Mouse (Mus musculus) kidney, postnatal 0 days (tissue): ENCODE results near the gene Il11ra1. TPM values are rescaled to one million over a fixed set of nuclear protein-coding genes. Genes with fewer than 3 reads are reported as not detected.
"Not testable (repeated sequence)": the region's sequence is repeated elsewhere in the genome, so short reads cannot be mapped to it uniquely, and the experiment has no call there.

ENCODE experiments used
- ATAC-seq: fragments of 200-750 bp; cut with Nextera tagmentation; replicated peaks from 2 replicates; pipeline ENCODE4 v1.8.0; 2017; ENCODE audit warnings: low read depth, moderate number of reproducible peaks, moderate TSS enrichment, moderate library complexity; ENCODE audit not compliant: low FRiP score
- DNase-seq: peaks from one replicate; pipeline ENCODE4 v3.0.0-alpha.2; 2016; ENCODE audit warnings: low spot score
- H3K27ac ChIP-seq: fragments of 300-500 bp; sonication (generic); 2 replicates; pipeline ENCODE4 v1.5.1; 2014; ENCODE audit warnings: mild to moderate bottlenecking
- H3K27me3 ChIP-seq: fragments of 300-500 bp; sonication (generic); 2 replicates; pipeline ENCODE4 v1.6.1; 2014; ENCODE audit warnings: low read length, mixed read lengths; ENCODE audit not compliant: insufficient read depth
- H3K36me3 ChIP-seq: fragments of 300-500 bp; sonication (generic); 2 replicates; pipeline ENCODE4 v1.6.1; 2014; ENCODE audit warnings: low read length, mixed read lengths; ENCODE audit not compliant: insufficient read depth
- H3K4me1 ChIP-seq: fragments of 300-500 bp; sonication (generic); replicated peaks from 2 replicates; pipeline ENCODE4 v1.6.1; 2014; ENCODE audit warnings: antibody characterized with exemption, low read length, mixed read lengths; ENCODE audit not compliant: insufficient read depth
- H3K4me2 ChIP-seq: fragments of 300-500 bp; sonication (generic); 2 replicates; pipeline ENCODE4 v1.6.1; 2014; ENCODE audit warnings: mild to moderate bottlenecking, low read length, moderate library complexity, mixed read lengths
- H3K4me3 ChIP-seq: fragments of 300-500 bp; sonication (generic); replicated peaks from 2 replicates; pipeline ENCODE4 v1.5.1; 2014; ENCODE audit warnings: low read depth, low read length
- H3K9ac ChIP-seq: fragments of 300-500 bp; sonication (generic); 2 replicates; pipeline ENCODE4 v1.6.1; 2014; ENCODE audit warnings: low read depth, low read length
- H3K9me3 ChIP-seq: fragments of 300-500 bp; sonication (generic); replicated peaks from 2 replicates; pipeline ENCODE4 v1.6.1; 2016; ENCODE audit warnings: low read length, inconsistent platforms, mixed read lengths
- CTCF ChIP-seq: IDR thresholded peaks from 2 replicates; pipeline ENCODE4 v1.5.1; 2016; ENCODE audit warnings: antibody characterized with exemption, low read depth, mild to moderate bottlenecking, moderate library complexity
- WGBS: fragments of 180-500 bp; shearing (Covaris S2); extraction: QIAGEN DNeasy Blood & Tissue Kit; methylation state at CpG from one replicate; pipeline ENCODE4 v1.1.7; 2014; 5-methylcytosine and 5-hydroxymethylcytosine counted together
- polyA plus RNA-seq: library from polyadenylated mRNA; unstranded; fragments of >200 nt; fragmentation: Nextera tagmentation; extraction: Ambion mirVana; gene quantifications from 2 replicates; pipeline ENCODE4 v1.2.1, GENCODE M21; 2015

Gene Il11ra1
- polyA plus RNA-seq = 157 and 159 TPM in 2 replicates

DNA sequence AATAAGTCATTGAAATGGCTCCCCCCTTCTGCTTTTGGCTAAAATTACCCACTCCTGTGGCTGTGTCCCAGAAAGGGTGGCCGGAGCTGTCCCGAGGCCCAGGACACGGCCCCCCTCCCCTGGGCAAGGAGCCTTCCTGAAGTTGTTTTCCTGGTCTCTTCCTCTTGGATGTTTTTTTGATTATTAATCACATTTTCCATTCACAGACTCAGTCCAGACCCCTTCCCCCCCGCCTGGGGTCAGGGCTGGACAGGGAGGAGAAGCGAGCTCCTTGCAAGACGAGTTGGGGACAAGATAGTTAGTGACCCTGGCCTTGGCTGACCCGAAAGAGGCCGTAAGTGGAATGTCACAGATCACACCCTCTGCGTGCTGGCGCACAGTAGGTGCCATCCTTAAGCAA lies at the start of gene Il11ra1:
Gene Il11ra1, plus strand, starts transcription at position 207 of the 400 bp plus-strand sequence.
- H3K9me3 ChIP-seq, H3K27me3 ChIP-seq, H3K9ac ChIP-seq, H3K4me1 ChIP-seq, H3K4me2 ChIP-seq, DNase-seq, H3K36me3 ChIP-seq, H3K27ac ChIP-seq, H3K4me3 ChIP-seq, ATAC-seq: not testable (repeated sequence)
- WGBS = 89% methylated on average over 8 of the region's 10 CpGs

DNA sequence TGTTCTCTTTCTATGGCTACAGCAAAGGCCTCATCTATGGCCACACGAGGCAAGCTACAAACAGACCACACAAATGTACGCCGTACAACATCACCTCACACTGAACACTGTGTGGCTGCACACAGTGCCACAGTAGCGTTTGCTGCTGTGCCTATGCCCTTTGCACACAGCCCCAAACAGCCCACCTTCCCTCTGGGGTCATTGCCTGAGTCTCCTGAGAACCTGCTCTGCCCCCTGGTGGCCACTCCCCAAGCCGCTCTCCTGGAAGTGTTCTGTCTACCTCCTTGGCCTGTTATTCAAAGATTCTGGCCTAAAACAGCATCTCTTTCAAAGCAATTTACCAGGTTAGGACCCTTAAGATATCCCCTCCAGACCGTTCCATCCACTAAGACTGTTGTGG lies 46.5 kb upstream of the Il11ra1 start:
- TF ChIP-seq CTCF = peak; percentile 91
- Histone ChIP-seq H3K4me1 (no peaks in the 10 kb centered on the region), H3K9ac (no peak overlapping the region), H3K4me3 (no peak overlapping the region), H3K36me3 (no peaks in the 10 kb centered on the region), H3K9me3 (no peaks in the 10 kb centered on the region), H3K27me3 (no peaks in the 10 kb centered on the region), H3K27ac (no peak overlapping the region), H3K4me2 (no peak overlapping the region)
- 40% methylated on average over 6 of the region's 6 CpGs for WGBS
- ATAC-seq (0 out of 2 replicates have a peak, but pooled peaks have one; percentile 33), DNase-seq (peak; percentile 88)

DNA sequence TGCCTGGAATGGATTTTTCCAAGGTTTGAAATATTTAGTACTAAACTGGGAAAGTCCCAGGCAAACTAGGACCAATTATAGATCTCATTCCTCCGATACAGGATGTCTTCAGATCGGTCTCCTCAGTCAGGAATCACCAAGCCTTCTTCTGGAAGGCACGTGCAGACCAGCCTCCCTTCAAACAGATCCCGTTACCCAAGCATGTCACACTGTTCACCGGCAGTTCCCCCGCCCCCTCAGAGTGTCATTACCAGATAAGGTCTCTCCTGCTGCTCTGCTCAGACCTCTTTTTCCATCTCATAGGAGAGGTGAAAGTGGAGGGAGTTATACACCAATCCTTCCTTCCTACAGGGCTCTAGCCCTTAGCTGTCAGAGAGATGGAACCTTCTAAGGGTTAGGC lies 46.1 kb upstream of the Il11ra1 start:
- no peak for TF ChIP-seq CTCF
- WGBS = 47% methylated on average over 6 of the region's 6 CpGs
- H3K36me3 ChIP-seq = no peaks in the 10 kb centered on the region
- no peaks in the 10 kb centered on the region for H3K9me3 ChIP-seq
- DNase-seq = no peak
- no peaks in the 10 kb centered on the region for H3K27me3 ChIP-seq
- H3K9ac ChIP-seq = no peak overlapping the region
- ATAC-seq = no peak
- no peak overlapping the region for H3K4me3 ChIP-seq
- H3K27ac ChIP-seq = no peak overlapping the region
- H3K4me1 ChIP-seq = peaks cover under 1% of the 10 kb centered on the region; the same call in 1 of the 2 replicates
- H3K4me2 ChIP-seq = no peak overlapping the region

DNA sequence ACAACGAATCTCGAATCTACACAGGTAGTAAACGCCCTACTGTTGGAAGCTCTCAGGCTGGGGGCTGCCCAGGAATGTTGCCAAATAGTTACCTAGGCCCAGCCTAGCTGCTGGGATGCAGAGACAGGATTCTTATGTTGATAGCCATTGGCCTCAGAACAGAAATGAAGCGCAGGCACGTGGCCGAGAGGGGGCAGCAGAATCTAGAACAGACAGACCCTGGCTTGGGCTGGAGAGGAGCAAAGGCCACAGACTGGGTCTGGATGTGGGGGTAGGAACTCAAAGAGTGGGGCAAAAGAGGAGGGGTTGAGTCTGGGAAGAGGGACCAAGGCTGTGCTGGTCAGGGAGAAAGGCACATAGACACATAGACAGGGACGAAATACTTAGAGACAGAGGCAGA lies 45.6 kb upstream of the Il11ra1 start:
- peak; percentile 84 for DNase-seq
- no peak overlapping the region for H3K27ac ChIP-seq
- H3K4me2 ChIP-seq = no peak overlapping the region
- H3K9me3 ChIP-seq = no peaks in the 10 kb centered on the region
- peaks cover 3% of the 10 kb centered on the region; the same call in 1 of the 2 replicates for H3K4me1 ChIP-seq
- 14% methylated on average over 7 of the region's 7 CpGs for WGBS
- H3K9ac ChIP-seq = no peak overlapping the region
- no peaks in the 10 kb centered on the region for H3K27me3 ChIP-seq
- H3K36me3 ChIP-seq = no peaks in the 10 kb centered on the region
- peak; percentile 85 for TF ChIP-seq CTCF
- H3K4me3 ChIP-seq = no peak overlapping the region
- peak; percentile 19; the same call in 1 of the 2 replicates for ATAC-seq

DNA sequence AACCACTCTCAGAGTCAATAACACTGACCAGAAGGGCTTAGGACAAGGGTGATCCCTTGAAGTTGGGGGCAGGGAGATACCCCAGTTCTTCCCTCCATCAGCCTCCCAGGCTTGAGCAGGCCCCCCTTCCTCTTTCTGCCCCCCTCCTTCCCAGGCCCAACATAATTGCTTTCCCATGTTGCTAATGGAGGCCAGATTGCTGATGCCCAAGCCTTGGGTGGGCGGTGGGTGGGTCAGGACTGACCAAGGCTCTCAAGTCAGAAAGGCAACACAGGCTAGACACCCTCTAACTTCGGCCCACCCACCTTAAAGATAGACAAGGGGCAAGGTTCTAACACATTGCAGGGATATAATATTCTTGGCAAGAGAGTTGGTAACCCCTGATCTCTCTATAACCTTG lies 44.3 kb upstream of the Il11ra1 start:
- Histone ChIP-seq H3K36me3 (no peaks in the 10 kb centered on the region), H3K4me2 (no peak overlapping the region), H3K27ac (no peak overlapping the region), H3K4me1 (peaks cover 3% of the 10 kb centered on the region; the same call in 1 of the 2 replicates), H3K9ac (no peak overlapping the region), H3K4me3 (no peak overlapping the region), H3K9me3 (no peaks in the 10 kb centered on the region), H3K27me3 (no peaks in the 10 kb centered on the region)
- ATAC-seq (no peak), DNase-seq (no peak)
- 80% methylated on average over 2 of the region's 2 CpGs for WGBS
- no peak for TF ChIP-seq CTCF

DNA sequence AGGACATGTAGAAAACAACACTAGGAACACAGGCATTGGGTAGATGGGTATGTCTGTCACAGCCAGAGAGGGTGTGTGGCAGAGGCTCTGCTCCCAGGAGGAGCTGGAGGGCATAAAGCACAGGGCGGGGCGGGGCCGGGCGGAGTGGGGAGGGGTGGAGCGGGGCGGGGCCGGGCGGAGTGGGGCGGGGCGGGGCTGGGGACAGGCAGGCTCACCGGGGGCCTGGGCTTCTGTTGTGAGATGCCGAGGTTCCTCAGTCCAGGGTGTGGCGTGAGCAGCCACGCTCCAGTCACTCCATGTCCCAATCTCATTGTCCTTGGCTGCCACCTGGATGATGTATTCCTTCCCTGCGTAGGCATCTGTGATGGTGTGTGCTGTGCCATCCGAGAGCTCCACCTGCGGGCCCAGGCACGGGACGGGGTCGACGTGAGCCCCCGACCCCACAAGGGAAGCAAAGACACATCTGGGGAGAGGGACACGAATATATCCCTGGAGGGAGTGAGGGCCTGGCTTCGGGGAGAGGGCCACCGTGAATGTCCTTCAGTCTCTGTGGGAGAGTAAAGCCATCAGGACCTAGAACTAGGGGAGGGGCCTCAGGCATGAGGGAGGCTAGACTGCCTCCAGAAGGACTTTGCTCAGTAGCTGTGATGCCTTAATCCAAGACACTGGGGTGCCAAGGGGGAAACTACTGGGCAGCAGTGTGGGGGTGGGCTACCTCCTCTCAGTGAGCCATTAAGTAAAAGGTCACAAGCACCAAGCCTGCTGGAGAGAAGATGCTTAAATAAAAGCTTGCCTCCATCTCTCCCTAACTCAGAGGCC lies 41.0 kb upstream of the Il11ra1 start:
- Histone ChIP-seq H3K36me3 (no peaks in the 10 kb centered on the region), H3K27ac (peak overlapping the region; percentile 71; the same call in 1 of the 2 replicates), H3K9me3 (no peaks in the 10 kb centered on the region), H3K4me1 (peaks cover 20% of the 10 kb centered on the region), H3K4me2 (no peak overlapping the region), H3K9ac (no peak overlapping the region), H3K27me3 (no peaks in the 10 kb centered on the region), H3K4me3 (no peak overlapping the region)
- no peak; the same call in 1 of the 2 replicates for TF ChIP-seq CTCF
- WGBS = 19% methylated on average over 25 of the region's 25 CpGs
- ATAC-seq (peak; percentile 79), DNase-seq (peak; percentile 29)
